Mouse (Mus musculus): ENCODE results near the gene Atp2a2. TPM values are rescaled to one million over a fixed set of nuclear protein-coding genes. Genes with fewer than 3 reads are reported as not detected.
A peak's percentile ranks its signal among the peaks of the same experiment; 100 is the strongest.
"Not testable (repeated sequence)": the region's sequence is repeated elsewhere in the genome, so short reads cannot be mapped to it uniquely, and the experiment has no call there.

The Atp2a2 gene
- polyA plus RNA-seq, 1 experiment from 2014 or later, result 40.0 TPM

- Histone ChIP-seq H3K4me1 (replicated peaks) (no peaks in the 10 kb centered on the region), H3K4me2 (replicated peaks) (no peak overlapping the region), H3K9me3 (no peaks in the 10 kb centered on the region), H3K27me3 (no peaks in the 10 kb centered on the region), H3K27ac (no peak overlapping the region), H3K36me3 (peaks cover 100% of the 10 kb centered on the region), H3K4me3 (replicated peaks) (no peak overlapping the region), H3K9ac (replicated peaks) (no peak overlapping the region)
- 90% methylated on average over 19 of the region's 19 CpGs for WGBS
- no peak for ATAC-seq
Measured at GRCm38 (mm10) chr5:122439400-122440094, 62.5 kb downstream of the Atp2a2 start.

GRCm38 (mm10) chr5:122434541-122434940 is 67.5 kb downstream of the Atp2a2 start:
- no peaks in the 10 kb centered on the region for H3K27me3 ChIP-seq
- H3K27ac ChIP-seq, result no peak overlapping the region
- no peak for ATAC-seq
- no peaks in the 10 kb centered on the region for H3K4me1 ChIP-seq (replicated peaks)
- 81% methylated on average over 4 of the region's 4 CpGs for WGBS
- H3K9me3 ChIP-seq, result no peaks in the 10 kb centered on the region
- no peak overlapping the region for H3K9ac ChIP-seq (replicated peaks)
- no peak overlapping the region for H3K4me2 ChIP-seq (replicated peaks)
- peaks cover 98% of the 10 kb centered on the region for H3K36me3 ChIP-seq
- no peak overlapping the region for H3K4me3 ChIP-seq (replicated peaks)

GRCm38 (mm10) chr5:122431221-122431620 is 70.8 kb downstream of the Atp2a2 start:
- ATAC-seq, result no peak
- 96% methylated on average over 8 of the region's 8 CpGs for WGBS
- Histone ChIP-seq H3K9me3 (no peaks in the 10 kb centered on the region), H3K27ac (no peak overlapping the region), H3K4me3 (replicated peaks) (no peak overlapping the region), H3K4me1 (replicated peaks) (no peaks in the 10 kb centered on the region), H3K27me3 (no peaks in the 10 kb centered on the region), H3K36me3 (peaks cover 84% of the 10 kb centered on the region), H3K9ac (replicated peaks) (no peak overlapping the region), H3K4me2 (replicated peaks) (no peak overlapping the region)

GRCm38 (mm10) chr5:122430036-122430775 is 71.8 kb downstream of the Atp2a2 start:
- WGBS, result 94% methylated on average over 4 of the region's 4 CpGs
- ATAC-seq, result no peak
- no peaks in the 10 kb centered on the region for H3K27me3 ChIP-seq
- H3K36me3 ChIP-seq, result peaks cover 77% of the 10 kb centered on the region
- no peak overlapping the region for H3K4me2 ChIP-seq (replicated peaks)
- H3K27ac ChIP-seq, result no peak overlapping the region
- H3K4me3 ChIP-seq (replicated peaks), result no peak overlapping the region
- no peaks in the 10 kb centered on the region for H3K9me3 ChIP-seq
- no peaks in the 10 kb centered on the region for H3K4me1 ChIP-seq (replicated peaks)
- H3K9ac ChIP-seq (replicated peaks), result no peak overlapping the region

- Histone ChIP-seq H3K4me1 (replicated peaks) (peaks cover 20% of the 10 kb centered on the region), H3K27me3 (no peaks in the 10 kb centered on the region), H3K36me3 (peaks cover 32% of the 10 kb centered on the region), H3K9ac (replicated peaks) (no peak overlapping the region), H3K4me3 (replicated peaks) (no peak overlapping the region), H3K27ac (no peak overlapping the region), H3K4me2 (replicated peaks) (no peak overlapping the region), H3K9me3 (no peaks in the 10 kb centered on the region)
- WGBS, result 91% methylated on average over 2 of the region's 2 CpGs
- no peak for ATAC-seq
Measured at GRCm38 (mm10) chr5:122425550-122425949, 76.5 kb downstream of the Atp2a2 start.

- Histone ChIP-seq H3K4me3 (replicated peaks) (peak overlapping the region; percentile 99), H3K27ac (no peak overlapping the region), H3K27me3 (no peaks in the 10 kb centered on the region), H3K4me2 (replicated peaks) (peak overlapping the region; percentile 96), H3K9me3 (no peaks in the 10 kb centered on the region), H3K4me1 (replicated peaks) (peaks cover 20% of the 10 kb centered on the region), H3K9ac (replicated peaks) (peak overlapping the region; percentile 96), H3K36me3 (peaks cover 7% of the 10 kb centered on the region)
- WGBS, result 37% methylated on average over 15 of the region's 15 CpGs
- no peak for ATAC-seq
Measured at GRCm38 (mm10) chr5:122423083-122423482, 78.9 kb downstream of the Atp2a2 start.

GRCm38 (mm10) chr5:122422071-122422964 is 79.7 kb downstream of the Atp2a2 start:
- no peaks in the 10 kb centered on the region for H3K9me3 ChIP-seq
- H3K4me2 ChIP-seq (replicated peaks), result peak overlapping the region; percentile 96
- H3K4me3 ChIP-seq (replicated peaks), result peak overlapping the region; percentile 99
- peaks cover 20% of the 10 kb centered on the region for H3K4me1 ChIP-seq (replicated peaks)
- peak overlapping the region; percentile 96 for H3K9ac ChIP-seq (replicated peaks)
- ATAC-seq, result peak; percentile 94
- no peaks in the 10 kb centered on the region for H3K27me3 ChIP-seq
- WGBS, result under 1% methylated on average over 73 of the region's 73 CpGs
- peak overlapping the region; percentile 93 for H3K27ac ChIP-seq
- H3K36me3 ChIP-seq, result 0 out of 2 replicates have a peak, but pooled peaks cover 3% of the 10 kb centered on the region

- Histone ChIP-seq H3K9ac (replicated peaks) (peak within 1 kb of the TSS; percentile 96), H3K4me2 (replicated peaks) (peak within 1 kb of the TSS; percentile 96), H3K27ac (peak within 1 kb of the TSS; percentile 93), H3K4me3 (replicated peaks) (peak within 1 kb of the TSS; percentile 99), H3K27me3 (no peaks in the 10 kb centered on the region), H3K36me3 (0 out of 2 replicates have a peak, but pooled peaks cover 3% of the 10 kb centered on the region), H3K9me3 (no peaks in the 10 kb centered on the region), H3K4me1 (replicated peaks) (peaks cover 20% of the 10 kb centered on the region)
- WGBS, result 23% methylated on average over 17 of the region's 17 CpGs
- peak; percentile 48 for ATAC-seq
Measured at GRCm38 (mm10) chr5:122421271-122422068, 80.6 kb downstream of the Atp2a2 start, which contains the start of gene Anapc7. Gene Anapc7, plus strand, starts transcription at chr5:122421693.

GRCm38 (mm10) chr5:122420676-122421075 is 81.3 kb downstream of the Atp2a2 start:
- not testable (repeated sequence) for ATAC-seq; H3K4me3 ChIP-seq (replicated peaks); H3K9ac ChIP-seq (replicated peaks); H3K4me2 ChIP-seq (replicated peaks); H3K27ac ChIP-seq; H3K9me3 ChIP-seq; H3K36me3 ChIP-seq; H3K27me3 ChIP-seq
- WGBS, result 71% methylated on average over 4 of the region's 4 CpGs
- H3K4me1 ChIP-seq (replicated peaks), result peaks cover 20% of the 10 kb centered on the region

GRCm38 (mm10) chr5:122415465-122415864 is 86.6 kb downstream of the Atp2a2 start:
- no peaks in the 10 kb centered on the region for H3K9me3 ChIP-seq
- H3K4me3 ChIP-seq (replicated peaks), result no peak overlapping the region
- peaks cover 2% of the 10 kb centered on the region for H3K36me3 ChIP-seq
- H3K27me3 ChIP-seq, result no peaks in the 10 kb centered on the region
- no peak for ATAC-seq
- H3K4me1 ChIP-seq (replicated peaks), result no peaks in the 10 kb centered on the region
- H3K4me2 ChIP-seq (replicated peaks), result no peak overlapping the region
- whole genome bisulfite sequencing, result 91% methylated on average over 12 of the region's 12 CpGs
- H3K9ac ChIP-seq (replicated peaks), result no peak overlapping the region
- H3K27ac ChIP-seq, result no peak overlapping the region

- peaks cover 12% of the 10 kb centered on the region for H3K36me3 ChIP-seq
- H3K9me3 ChIP-seq, result no peaks in the 10 kb centered on the region; the same call in 1 of the 2 replicates
- 94% methylated on average over 5 of the region's 5 CpGs for WGBS
- no peak overlapping the region for H3K9ac ChIP-seq (replicated peaks)
- no peak for ATAC-seq
- H3K4me3 ChIP-seq (replicated peaks), result no peak overlapping the region
- no peak overlapping the region for H3K4me2 ChIP-seq (replicated peaks)
- no peaks in the 10 kb centered on the region for H3K4me1 ChIP-seq (replicated peaks)
- no peaks in the 10 kb centered on the region for H3K27me3 ChIP-seq
- H3K27ac ChIP-seq, result no peak overlapping the region
Measured at GRCm38 (mm10) chr5:122414351-122414750, 87.7 kb downstream of the Atp2a2 start.

Data from midbrain, embryonic 13.5 days (tissue).